Mouse (Mus musculus) megakaryocyte, adult 5-6 weeks (primary cell): ENCODE data around the gene Hnrnpdl. TPM values are rescaled to one million over a fixed set of nuclear protein-coding genes. Genes with fewer than 3 reads are reported as not detected.

Experiments
- ATAC-seq: 2 replicates; pipeline ENCODE4 v1.8.0; 2016; ENCODE audit warnings: mild to moderate bottlenecking, inconsistent platforms; ENCODE audit not compliant: poor library complexity, severe bottlenecking
- total RNA-seq, 2 experiments: library from RNA; stranded (forward) in 1 of 2; stranded (reverse) in 1 of 2; fragments of 153-499, 151-499 nt in 1 of 2; fragments of 221-1000, 200-1000 nt in 1 of 2; gene quantifications; 2 replicates each; pipeline versions ENCODE4 v1.2.3 to v1.2.4; 2015 to 2017

The Hnrnpdl gene
- total RNA-seq, 2 experiments from 2014 or later = 214 to 356 TPM

- peak; percentile 13; the same call in 1 of the 2 replicates for ATAC-seq
These were observed 33.0 kb downstream of the Hnrnpdl start for GRCm38 (mm10) chr5:100006324-100007039.

- ATAC-seq = no peak
These were observed 33.6 kb downstream of the Hnrnpdl start for GRCm38 (mm10) chr5:100005896-100006295.

GRCm38 (mm10) chr5:100005431-100005830, 34.0 kb downstream of the Hnrnpdl start:
- ATAC-seq = no peak

GRCm38 (mm10) chr5:100003895-100004294, 35.6 kb downstream of the Hnrnpdl start:
- ATAC-seq = no peak

GRCm38 (mm10) chr5:100000500-100000899, 39.0 kb downstream of the Hnrnpdl start:
- ATAC-seq = no peak

- peak; percentile 54 for ATAC-seq
These were observed 39.4 kb downstream of the Hnrnpdl start for GRCm38 (mm10) chr5:100000048-100000447.

- ATAC-seq = no peak
These were observed 44.8 kb downstream of the Hnrnpdl start for GRCm38 (mm10) chr5:99994680-99995079.

GRCm38 (mm10) chr5:99994166-99994565, 45.3 kb downstream of the Hnrnpdl start:
- ATAC-seq = no peak

Other genes with a start within 250 kb of the Hnrnpdl start
- gene Vamp9, start 133.4 kb downstream of the Hnrnpdl start, total RNA-seq (2015) = not detected in 2 replicates
- not detected in 2 replicates for gene Vamp9, start 133.4 kb downstream of the Hnrnpdl start, total RNA-seq (2017)
- 268 and 281 TPM in 2 replicates for gene Hnrnpd, start 60.7 kb downstream of the Hnrnpdl start, total RNA-seq (2015)
- gene Hnrnpd, start 60.7 kb downstream of the Hnrnpdl start, total RNA-seq (2017) = 99.0 and 176 TPM in 2 replicates
- gene 4930524J08Rik, start 60.6 kb downstream of the Hnrnpdl start, total RNA-seq (2015) = 0.51 and 2.3 TPM in 2 replicates
- gene 4930524J08Rik, start 60.6 kb downstream of the Hnrnpdl start, total RNA-seq (2017) = 0.44 and 1.7 TPM in 2 replicates
- 32.5 and 35.1 TPM in 2 replicates for gene Enoph1, start 321 bp upstream of the Hnrnpdl start, total RNA-seq (2015)
- gene Enoph1, start 321 bp upstream of the Hnrnpdl start, total RNA-seq (2017) = 35.4 and 36.5 TPM in 2 replicates
- gene Tmem150c, start 120.1 kb upstream of the Hnrnpdl start, total RNA-seq (2015) = 0.18 TPM in 1 of 2 replicates, not detected in the other
- gene Tmem150c, start 120.1 kb upstream of the Hnrnpdl start, total RNA-seq (2017) = not detected in 2 replicates